Mouse (Mus musculus) layer of hippocampus, postnatal 36 days (tissue): Measurements from ENCODE around the gene Ap1s2. TPM values are rescaled to one million over a fixed set of nuclear protein-coding genes. Genes with fewer than 3 reads are reported as not detected.

Experiments
- DNase-seq, 2 experiments: peaks; one replicate each; pipeline ENCODE4 v3.0.0; 2022
- total RNA-seq, 2 experiments: library from RNA; stranded (reverse); gene quantifications; 2 replicates each; pipeline ENCODE4 v1.2.3; 2021

Gene Ap1s2
- total RNA-seq, result 10 to 100 TPM; 40.7 to 42.4 TPM

- peak; percentile 91 to 93 for DNase-seq
Observed at GRCm38 (mm10) chrX:163908337-163909250, at the start of gene Ap1s2. Gene Ap1s2 (plus strand): TSS chrX:163909017.

GRCm38 (mm10) chrX:163867711-163868379 is 41.0 kb upstream of the Ap1s2 start:
- DNase-seq, result no peak

- no peak for DNase-seq
Observed at GRCm38 (mm10) chrX:163868659-163869278, 40.0 kb upstream of the Ap1s2 start.

GRCm38 (mm10) chrX:163875932-163876331 is 32.9 kb upstream of the Ap1s2 start:
- DNase-seq, result no peak

- no peak for DNase-seq
Observed at GRCm38 (mm10) chrX:163876636-163877035, 32.2 kb upstream of the Ap1s2 start.

- DNase-seq, result no peak
Observed at GRCm38 (mm10) chrX:163879039-163879438, 29.8 kb upstream of the Ap1s2 start.

- no peak for DNase-seq
Observed at GRCm38 (mm10) chrX:163879461-163879860, 29.4 kb upstream of the Ap1s2 start.

GRCm38 (mm10) chrX:163885539-163885981 is 23.3 kb upstream of the Ap1s2 start:
- DNase-seq, result peak in 1 of 2 experiments; percentile 3

GRCm38 (mm10) chrX:163897354-163897753 is 11.5 kb upstream of the Ap1s2 start:
- DNase-seq, result no peak

- DNase-seq, result no peak
Observed at GRCm38 (mm10) chrX:163899431-163900020, 9.3 kb upstream of the Ap1s2 start.

GRCm38 (mm10) chrX:163906861-163907260 is 2.0 kb upstream of the Ap1s2 start:
- DNase-seq, result no peak

- DNase-seq, result no peak
Observed at GRCm38 (mm10) chrX:163908003-163908336, 847 bp upstream of the Ap1s2 start.

- DNase-seq, result peak; percentile 4 to 21
Observed at GRCm38 (mm10) chrX:163909381-163909780, 564 bp downstream of the Ap1s2 start.

GRCm38 (mm10) chrX:163912791-163913190 is 4.0 kb downstream of the Ap1s2 start:
- DNase-seq, result no peak

GRCm38 (mm10) chrX:163929550-163929949 is 20.7 kb downstream of the Ap1s2 start:
- DNase-seq, result no peak

GRCm38 (mm10) chrX:163934731-163935130 is 25.9 kb downstream of the Ap1s2 start:
- no peak for DNase-seq

- DNase-seq, result peak; percentile 26 to 48
Observed at GRCm38 (mm10) chrX:163938587-163938986, 29.8 kb downstream of the Ap1s2 start.

GRCm38 (mm10) chrX:163944381-163944780 is 35.6 kb downstream of the Ap1s2 start:
- no peak for DNase-seq

- no peak for DNase-seq
Observed at GRCm38 (mm10) chrX:163951618-163952017, 42.8 kb downstream of the Ap1s2 start.

GRCm38 (mm10) chrX:163957381-163957780 is 48.6 kb downstream of the Ap1s2 start:
- DNase-seq, result no peak

- peak in 1 of 2 experiments; percentile 45 for DNase-seq
Observed at GRCm38 (mm10) chrX:163957803-163958466, 49.1 kb downstream of the Ap1s2 start.

- peak; percentile 71 to 80 for DNase-seq
Observed at GRCm38 (mm10) chrX:163958467-163958875, 49.7 kb downstream of the Ap1s2 start, which contains the start of gene Zrsr2. Gene Zrsr2 (minus strand): TSS chrX:163958661.
